Mouse (Mus musculus) myocyte (in vitro differentiated cells): ENCODE results near the gene Iltifb.
"Not testable (repeated sequence)": the region's sequence is repeated elsewhere in the genome, so short reads cannot be mapped to it uniquely, and the experiment has no call there.

Experiments
- E2F4 ChIP-seq: IDR thresholded peaks from one replicate; pipeline ENCODE4 v1.6.1; 2011; ENCODE audit warnings: mild to moderate bottlenecking, control low read depth, moderate library complexity; ENCODE audit not compliant: insufficient read depth
- MAX ChIP-seq: IDR thresholded peaks from one replicate; pipeline ENCODE4 v1.6.1; 2011; ENCODE audit warnings: low read depth, mild to moderate bottlenecking, control low read depth
- MYOD1 ChIP-seq, 3 experiments: IDR thresholded peaks; one replicate each; pipeline ENCODE4 v1.6.1; 2011; ENCODE audit warnings: control low read depth in 2 of 3, low read depth in 2 of 3, mild to moderate bottlenecking in 2 of 3, moderate library complexity in 1 of 3; ENCODE audit not compliant: insufficient read length in 2 of 3, control insufficient read depth in 1 of 3
- MYOG ChIP-seq, 3 experiments: IDR thresholded peaks; one replicate each; pipeline ENCODE4 v1.6.1; 2011; ENCODE audit warnings: control low read depth in 2 of 3, low read depth in 2 of 3, mild to moderate bottlenecking in 2 of 3; ENCODE audit not compliant: insufficient read length in 2 of 3, control insufficient read depth in 1 of 3, insufficient read depth in 1 of 3
- POLR2A ChIP-seq: IDR thresholded peaks from one replicate; pipeline ENCODE4 v1.6.1; 2011; ENCODE audit warnings: low read depth, mild to moderate bottlenecking, control low read depth, moderate library complexity; ENCODE audit not compliant: insufficient read length
- POLR2AphosphoS2 ChIP-seq: IDR thresholded peaks from one replicate; pipeline ENCODE4 v1.6.1; 2011; ENCODE audit warnings: low read depth, control low read depth; ENCODE audit not compliant: insufficient read length
- REST ChIP-seq: IDR thresholded peaks from one replicate; pipeline ENCODE4 v1.6.1; 2011; ENCODE audit warnings: mild to moderate bottlenecking, control low read depth, moderate library complexity; ENCODE audit not compliant: insufficient read depth, insufficient read length
- SRF ChIP-seq: IDR thresholded peaks from one replicate; pipeline ENCODE4 v1.6.1; 2011; ENCODE audit warnings: low read depth; ENCODE audit not compliant: control insufficient read depth, insufficient read length
- USF1 ChIP-seq: IDR thresholded peaks from one replicate; pipeline ENCODE4 v1.6.1; 2011; ENCODE audit warnings: low read depth, mild to moderate bottlenecking, control low read depth, moderate library complexity

GRCm38 (mm10) chr10:118271416-118271815, 23.4 kb downstream of the Iltifb start:
- not testable (repeated sequence) for TF ChIP-seq POLR2A; E2F4; MYOD1 (IDR thresholded peaks at IDR 0.05; ENCODE audit: control insufficient read depth in 1 of 3, insufficient read length in 2 of 3, low read depth in 2 of 3); USF1; SRF; REST; MAX; MYOG (IDR thresholded peaks at IDR 0.05; ENCODE audit: control insufficient read depth in 1 of 3, insufficient read depth in 1 of 3, insufficient read length in 2 of 3, low read depth in 2 of 3); POLR2AphosphoS2
